Mouse (Mus musculus): Measurements from ENCODE around the gene Slc22a5.

The Slc22a5 gene

DNA sequence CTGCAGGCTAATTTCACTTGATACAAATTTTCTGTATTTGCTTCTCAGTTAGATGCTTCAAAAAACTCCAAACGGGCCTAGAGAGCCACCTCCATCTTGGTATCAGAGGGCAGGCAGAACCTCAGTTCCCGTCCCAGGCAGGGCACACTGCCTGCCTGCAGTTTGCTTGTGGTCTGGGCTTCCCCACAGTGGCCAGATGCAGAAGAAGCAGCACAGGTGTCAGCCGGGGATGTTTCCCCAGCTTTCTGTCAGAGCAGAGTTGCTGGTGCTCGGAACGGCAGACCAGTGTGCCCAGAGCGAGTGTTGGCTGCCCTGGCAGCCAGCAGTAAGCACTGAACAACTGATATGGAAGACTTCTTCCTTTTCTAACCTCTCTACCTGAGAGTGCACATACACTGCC, 52.3 kb downstream of the Slc22a5 start:
- no peak for DNase-seq

DNA sequence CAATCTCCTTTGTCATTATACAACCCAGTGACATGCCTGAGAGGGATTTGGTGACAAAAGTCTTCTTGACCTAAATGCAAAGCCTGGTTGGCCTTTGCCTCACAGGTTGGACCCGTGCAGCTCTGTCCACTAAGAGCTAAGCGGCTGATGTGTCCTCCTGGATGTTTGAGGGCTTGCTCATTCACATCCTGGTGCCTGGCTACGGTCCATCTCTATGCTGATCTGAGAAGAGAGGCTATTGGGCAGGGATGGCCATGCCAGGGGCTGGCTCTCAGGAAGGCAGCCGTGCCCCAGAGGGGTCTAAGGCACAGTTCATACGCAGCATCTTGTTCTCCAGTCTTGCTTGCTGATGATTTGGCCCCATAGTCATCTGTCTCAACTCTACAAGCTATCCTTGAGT, 53.7 kb downstream of the Slc22a5 start:
- no peak for DNase-seq

DNA sequence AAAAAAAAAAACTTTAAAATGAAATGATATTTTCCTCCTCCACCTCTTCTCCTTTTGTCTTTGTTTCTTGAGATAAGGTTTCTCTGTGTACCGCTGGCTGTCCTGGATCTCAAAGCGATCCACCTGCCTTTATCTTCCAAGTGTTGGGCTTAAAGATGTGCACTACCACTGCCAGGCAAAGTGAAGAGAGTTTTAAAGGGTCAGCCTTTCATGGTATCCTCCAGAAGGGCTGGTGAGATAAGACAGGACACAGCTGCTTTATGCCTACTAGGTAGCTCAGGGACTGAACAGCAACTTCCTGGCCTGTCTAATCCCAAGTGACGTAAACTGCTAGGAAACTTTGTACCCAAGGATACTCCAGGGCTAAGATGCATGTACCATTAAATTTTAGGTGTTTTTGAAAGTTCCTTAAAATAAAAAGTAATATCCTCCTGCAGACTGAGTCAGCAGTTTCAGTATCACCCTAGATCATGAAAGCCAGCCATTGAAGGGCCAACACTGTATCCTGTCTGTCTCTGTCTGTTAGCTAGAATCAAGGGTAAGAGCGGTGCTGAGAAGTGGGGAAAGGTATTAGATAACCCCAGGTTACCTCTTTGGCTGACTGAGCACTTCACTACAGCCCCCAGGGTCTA, 56.0 kb downstream of the Slc22a5 start:
- no peak for DNase-seq

DNA sequence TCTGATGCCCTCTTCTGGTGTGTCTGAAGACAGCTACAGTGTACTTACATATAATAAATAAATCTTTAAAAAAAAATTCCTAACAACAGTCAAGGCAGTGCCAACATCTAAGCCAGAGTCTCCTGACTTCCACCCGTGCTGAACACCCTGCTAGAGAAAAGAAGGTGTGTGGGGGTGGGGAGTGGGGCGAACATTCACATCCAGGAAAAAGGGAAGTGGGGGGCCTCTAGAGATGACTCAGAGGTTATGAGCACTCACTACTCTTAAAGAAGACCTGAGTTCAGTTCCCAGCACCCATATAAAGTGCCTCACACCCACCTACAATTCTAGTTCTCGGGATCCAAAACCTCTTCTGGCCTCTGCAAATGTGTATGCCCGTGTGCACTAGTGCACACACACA, 66.1 kb downstream of the Slc22a5 start:
- DNase-seq: no peak

DNA sequence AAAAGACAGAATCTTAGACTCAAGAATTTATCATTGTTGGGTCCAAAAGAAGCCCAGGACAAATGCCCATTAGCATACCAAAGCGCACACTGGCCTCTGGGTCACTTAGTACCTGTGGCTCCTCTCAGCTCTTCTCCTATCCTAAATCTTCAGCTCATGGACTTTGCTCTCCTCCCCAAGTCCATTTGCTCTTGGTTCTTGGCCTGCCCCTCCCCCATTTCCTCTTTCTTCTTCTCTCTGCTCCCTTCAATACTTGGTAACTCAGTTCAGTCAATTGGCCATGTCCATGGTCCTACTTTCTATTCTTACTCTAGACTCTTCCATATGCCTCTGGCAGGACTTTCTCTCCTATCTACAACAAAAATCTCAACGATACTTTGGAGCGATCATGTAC, 69.5 kb downstream of the Slc22a5 start:
- no peak for DNase-seq

DNA sequence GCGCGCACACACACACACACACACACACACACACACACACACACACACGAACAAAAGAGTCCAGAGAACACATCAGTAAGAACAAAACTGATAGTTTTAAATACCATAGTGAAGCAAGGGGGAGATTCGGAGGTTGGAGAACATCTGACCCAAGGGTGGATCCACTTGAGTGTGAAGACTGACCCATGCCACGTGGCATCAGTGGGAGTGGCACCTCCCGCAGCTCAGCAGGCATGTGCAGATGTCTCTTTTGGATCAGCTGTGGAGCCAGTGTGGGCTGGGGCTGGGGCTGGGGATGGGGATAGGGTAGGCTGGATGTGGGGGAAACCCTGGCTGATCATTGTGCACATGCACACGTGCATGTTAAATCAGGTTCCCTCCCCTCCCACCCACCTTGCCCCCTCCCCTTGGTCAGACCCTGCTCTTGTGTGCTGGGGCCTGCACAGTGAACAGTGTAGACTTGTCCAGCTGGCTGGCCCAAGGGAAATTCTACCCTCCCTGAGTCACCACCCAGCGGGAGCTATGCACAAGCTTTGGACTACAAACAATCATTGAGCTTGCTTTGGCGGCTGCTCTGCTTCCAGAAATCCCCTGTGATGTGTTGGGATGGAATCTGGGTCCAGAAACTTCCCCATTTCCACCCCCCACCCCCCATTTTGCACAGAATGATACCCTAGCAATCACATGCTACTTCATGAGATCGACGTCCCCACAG, 70.1 kb downstream of the Slc22a5 start:
- no peak for DNase-seq

DNA sequence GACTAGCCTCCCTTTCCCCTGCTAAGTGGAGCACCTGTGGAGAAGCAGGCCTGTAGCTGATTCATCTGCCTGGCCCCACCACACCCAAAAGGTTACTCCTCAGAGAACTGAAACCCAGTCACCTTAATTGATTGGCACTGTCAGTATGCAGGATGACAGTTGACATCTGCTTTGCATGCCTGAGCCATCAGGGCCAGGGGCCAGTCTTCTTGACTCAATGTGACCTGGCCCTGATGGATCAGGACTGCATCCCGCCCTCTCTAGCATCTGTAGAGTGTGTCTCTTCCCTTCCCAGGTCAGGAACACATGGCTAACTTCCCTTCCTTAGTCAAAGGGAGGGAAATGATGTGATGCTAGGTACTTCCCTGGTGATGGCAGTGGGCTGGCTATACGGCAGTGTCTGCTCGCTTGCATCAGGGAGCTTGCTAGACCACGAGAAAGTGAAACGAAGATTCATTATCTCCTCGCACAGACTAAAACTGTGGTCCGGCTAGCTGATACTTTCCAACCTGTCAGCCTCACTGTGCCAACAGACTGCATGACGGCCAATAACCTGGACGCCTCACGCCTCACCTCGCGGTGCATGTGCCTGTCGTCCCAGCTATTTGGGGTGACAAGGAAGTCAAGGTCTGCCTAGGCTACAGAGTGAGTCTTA, 70.8 kb downstream of the Slc22a5 start:
- no peak for DNase-seq

DNA sequence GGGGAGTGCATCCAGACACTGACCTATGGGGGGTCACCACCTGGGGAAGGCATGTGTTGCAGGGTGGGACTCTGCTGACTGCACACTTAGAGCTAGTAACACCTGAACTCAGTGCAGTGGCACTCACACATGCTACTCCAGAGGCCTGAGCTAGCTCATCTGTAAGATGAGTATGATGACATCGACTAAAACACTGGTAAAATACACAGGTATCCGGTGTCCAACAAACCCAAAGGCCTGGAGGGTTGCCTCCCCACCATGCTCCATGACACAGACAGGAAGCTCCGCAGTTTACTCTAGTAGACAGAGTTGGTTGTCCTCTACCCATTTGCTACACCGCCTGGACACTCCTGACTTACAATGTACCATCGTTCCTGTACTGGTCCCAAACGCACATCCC, 71.9 kb downstream of the Slc22a5 start:
- no peak for DNase-seq

DNA sequence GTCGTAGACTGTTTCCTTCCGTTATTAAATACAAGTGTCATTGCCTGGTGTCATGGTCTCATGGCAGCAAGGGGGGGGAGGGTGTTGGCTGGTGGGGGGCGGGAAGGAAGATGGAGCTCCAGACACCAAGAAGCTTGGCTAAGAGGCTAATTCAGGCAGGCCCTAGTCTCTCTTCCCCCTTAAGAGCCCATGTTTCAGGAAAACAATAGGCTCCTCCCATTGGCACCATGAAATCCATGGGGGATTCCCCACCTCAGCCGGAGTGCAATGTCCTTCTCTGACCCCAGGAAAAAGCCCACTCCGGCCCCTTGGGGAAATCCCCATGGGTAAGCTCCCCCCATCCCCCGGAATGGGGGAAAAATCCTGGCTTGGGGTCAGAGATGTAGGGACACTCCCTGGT, 72.7 kb downstream of the Slc22a5 start:
- DNase-seq: no peak

DNA sequence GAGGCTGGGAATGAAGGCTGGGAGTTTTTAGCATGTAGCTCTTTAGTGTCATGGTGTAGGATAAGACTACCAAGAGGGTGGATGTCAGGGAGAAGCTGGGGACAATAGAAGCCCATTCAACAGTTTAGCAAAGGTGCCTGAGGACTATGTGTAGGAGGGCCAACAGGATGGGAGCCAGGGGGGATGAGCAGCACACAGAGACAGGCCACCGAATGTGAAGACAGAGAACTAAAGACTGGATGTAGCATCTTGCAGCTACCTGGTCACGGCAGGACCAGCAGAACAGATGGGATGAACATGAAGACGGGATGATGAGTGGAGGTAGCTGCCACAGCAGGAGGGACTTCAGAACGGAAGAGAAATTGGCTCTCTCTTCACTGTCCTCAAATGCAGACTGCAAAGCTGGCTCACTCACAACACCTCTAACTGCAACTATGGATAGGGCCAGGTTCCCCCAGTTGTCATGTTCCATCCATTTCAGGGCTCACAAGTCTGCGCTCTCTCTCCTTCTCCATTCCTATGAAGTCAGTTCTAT, 74.6 kb downstream of the Slc22a5 start:
- no peak for DNase-seq

DNA sequence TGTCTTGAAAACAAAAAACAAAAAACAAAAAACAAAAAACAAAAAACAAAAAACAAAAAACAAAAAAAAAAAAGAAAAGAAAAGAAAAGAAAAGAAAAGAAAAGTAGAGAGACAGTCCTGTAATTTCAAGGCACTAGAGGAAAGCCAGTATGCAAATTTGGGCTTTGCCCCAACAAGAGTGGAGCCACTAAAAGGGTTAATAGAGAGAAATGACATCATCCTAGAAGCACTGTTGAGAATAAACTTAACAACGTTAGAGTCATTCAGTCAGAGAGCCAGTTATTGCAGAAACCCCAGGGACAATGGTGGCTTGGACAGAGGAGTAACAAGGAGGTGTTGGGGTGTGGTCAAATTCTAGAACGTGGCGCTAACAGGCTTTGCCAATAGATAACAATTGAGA, 76.7 kb downstream of the Slc22a5 start:
- no peak for DNase-seq
